9 mouse cellular contexts compared by ENCODE assay signal in genomic region chr14:20970927-20971326, GRCm38 (mm10). TPM values are rescaled to one million over a fixed set of nuclear protein-coding genes. Genes with fewer than 3 reads are reported as not detected.
DNase-seq lines count a peak whose midpoint lies in the region; ATAC-seq lines count a peak whose summit lies in the region.
"Had no signal": no experiment of that assay in that cellular context is flagged by ENCODE, and none has a peak within 500 bp of the region (broad histone marks: within the 10 kb centered on the region; RNA-seq: fewer than 3 reads in every experiment).

No protein-coding gene starts in this region.

- no peaks in the 10 kb centered on the region for H3K9me3 ChIP-seq in neural tube, embryonic 13.5 days
- H3K9me3 ChIP-seq in forebrain, embryonic 16.5 days (ENCODE audit: control insufficient read depth, low read length): no peaks in the 10 kb centered on the region
- no peaks in the 10 kb centered on the region for H3K9me3 ChIP-seq in intestine, embryonic 15.5 days
- H3K9me3 ChIP-seq: liver, embryonic 13.5 days; stomach, embryonic 15.5 days had no signal

- H3K36me3 ChIP-seq in neural tube, embryonic 13.5 days: no peaks in the 10 kb centered on the region
- no peaks in the 10 kb centered on the region for H3K36me3 ChIP-seq in forebrain, embryonic 16.5 days (ENCODE audit: control insufficient read depth, insufficient read depth)
- H3K36me3 ChIP-seq in intestine, embryonic 15.5 days: no peaks in the 10 kb centered on the region
- H3K36me3 ChIP-seq: liver, embryonic 13.5 days; stomach, embryonic 15.5 days had no signal

- H3K27me3 ChIP-seq in neural tube, embryonic 13.5 days: no peaks in the 10 kb centered on the region
- no peaks in the 10 kb centered on the region for H3K27me3 ChIP-seq in forebrain, embryonic 16.5 days (replicated peaks; ENCODE audit: control insufficient read depth, insufficient read depth, low read length)
- no peaks in the 10 kb centered on the region for H3K27me3 ChIP-seq in intestine, embryonic 15.5 days (replicated peaks)
- H3K27me3 ChIP-seq: liver, embryonic 13.5 days; stomach, embryonic 15.5 days had no signal

- no peak overlapping the region for H3K4me3 ChIP-seq in neural tube, embryonic 13.5 days
- no peak overlapping the region for H3K4me3 ChIP-seq in forebrain, embryonic 16.5 days (replicated peaks; ENCODE audit: low read length)
- no peak overlapping the region for H3K4me3 ChIP-seq in intestine, embryonic 15.5 days (replicated peaks)
- H3K4me3 ChIP-seq: liver, embryonic 13.5 days; stomach, embryonic 15.5 days had no signal

- H3K4me2 ChIP-seq in neural tube, embryonic 13.5 days: no peak overlapping the region
- H3K4me2 ChIP-seq in forebrain, embryonic 16.5 days (ENCODE audit: low read length): peak overlapping the region; percentile 20
- no peak overlapping the region for H3K4me2 ChIP-seq in intestine, embryonic 15.5 days (replicated peaks)
- H3K4me2 ChIP-seq: liver, embryonic 13.5 days; stomach, embryonic 15.5 days had no signal

- H3K4me1 ChIP-seq in neural tube, embryonic 13.5 days (replicated peaks): peaks cover 36% of the 10 kb centered on the region
- H3K4me1 ChIP-seq in forebrain, embryonic 16.5 days (replicated peaks; ENCODE audit: control insufficient read depth, insufficient read depth, low read length): peaks cover 22% of the 10 kb centered on the region
- peaks cover 2% of the 10 kb centered on the region; the same call in 1 of the 2 replicates for H3K4me1 ChIP-seq in intestine, embryonic 15.5 days (replicated peaks)
- H3K4me1 ChIP-seq: stomach, embryonic 15.5 days had no signal

- H3K27ac ChIP-seq in neural tube, embryonic 13.5 days (replicated peaks): 0 out of 2 replicates have a peak overlapping the region, but pooled peaks have one; percentile 28
- H3K27ac ChIP-seq in forebrain, embryonic 16.5 days (ENCODE audit: low read length): peak overlapping the region; percentile 35
- no peak overlapping the region for H3K27ac ChIP-seq in intestine, embryonic 15.5 days
- H3K27ac ChIP-seq: liver, embryonic 13.5 days had no signal

- 54% methylated on average over 9 of the region's 9 CpGs for WGBS in neural tube, embryonic 13.5 days
- 22% methylated on average over 9 of the region's 9 CpGs for WGBS in forebrain, embryonic 16.5 days
- WGBS in intestine, embryonic 15.5 days: 88% methylated on average over 9 of the region's 9 CpGs

- DNase-seq in neural tube, embryonic 10.5 days (ENCODE audit: extremely low spot score, low spot score): no peak
- peak; percentile 80 for DNase-seq in layer of hippocampus, adult 9-11 months
- DNase-seq in ovary, adult 18-20 months (ENCODE audit: low spot score): no peak
- no peak for DNase-seq in adrenal gland, adult 2 months
- DNase-seq: liver, embryonic 13.5 days had no signal

- no peak for ATAC-seq in neural tube, embryonic 13.5 days (ENCODE audit: low read depth)
- peak; percentile 89 for ATAC-seq in forebrain, embryonic 16.5 days
- no peak for ATAC-seq in intestine, embryonic 15.5 days

- H3K9ac ChIP-seq in neural tube, embryonic 13.5 days: no peak overlapping the region
- 0 out of 2 replicates have a peak overlapping the region, but pooled peaks have one; percentile 9 for H3K9ac ChIP-seq in forebrain, embryonic 16.5 days (replicated peaks; ENCODE audit: low read depth, low read length)
- H3K9ac ChIP-seq in intestine, embryonic 15.5 days: no peak overlapping the region
- H3K9ac ChIP-seq: liver, embryonic 13.5 days; stomach, embryonic 15.5 days had no signal

RNA-seq across cellular contexts. Expression of gene Vcl, which starts 41.7 kb away (rescaled TPM):
- 20.7 and 27.1 TPM in 2 replicates for polyA plus RNA-seq in neural tube, embryonic 13.5 days (2015; fragmentation: Nextera tagmentation; extraction: Ambion mirVana)
- polyA plus RNA-seq in forebrain, embryonic 16.5 days (2015; fragmentation: Nextera tagmentation; extraction: Ambion mirVana): 11.4 and 13.0 TPM in 2 replicates
- 100 to 1,000 TPM in 1 of 2 experiments, 10 to 100 TPM in 1; 69.9 to 122 TPM for total RNA-seq in adrenal gland, adult 2 months (2021)
- polyA plus RNA-seq in adrenal gland, adult 2 months (2012; rRNA removed): 31.1 and 36.4 TPM in 2 replicates
- polyA plus RNA-seq in intestine, embryonic 15.5 days (2015; fragmentation: Nextera tagmentation; extraction: Ambion mirVana): 56.9 and 59.2 TPM in 2 replicates
